Mouse (Mus musculus) heart, postnatal 0 days (tissue): ENCODE results near the gene Olfr714.

Source experiments
- CTCF ChIP-seq: IDR thresholded peaks from 2 replicates; pipeline ENCODE4 v1.5.1; 2016; ENCODE audit warnings: antibody characterized with exemption, control low read depth, low read depth
- EP300 ChIP-seq: IDR thresholded peaks from 2 replicates; pipeline ENCODE4 v1.6.1; 2016; ENCODE audit warnings: antibody characterized with exemption, low read depth

DNA sequence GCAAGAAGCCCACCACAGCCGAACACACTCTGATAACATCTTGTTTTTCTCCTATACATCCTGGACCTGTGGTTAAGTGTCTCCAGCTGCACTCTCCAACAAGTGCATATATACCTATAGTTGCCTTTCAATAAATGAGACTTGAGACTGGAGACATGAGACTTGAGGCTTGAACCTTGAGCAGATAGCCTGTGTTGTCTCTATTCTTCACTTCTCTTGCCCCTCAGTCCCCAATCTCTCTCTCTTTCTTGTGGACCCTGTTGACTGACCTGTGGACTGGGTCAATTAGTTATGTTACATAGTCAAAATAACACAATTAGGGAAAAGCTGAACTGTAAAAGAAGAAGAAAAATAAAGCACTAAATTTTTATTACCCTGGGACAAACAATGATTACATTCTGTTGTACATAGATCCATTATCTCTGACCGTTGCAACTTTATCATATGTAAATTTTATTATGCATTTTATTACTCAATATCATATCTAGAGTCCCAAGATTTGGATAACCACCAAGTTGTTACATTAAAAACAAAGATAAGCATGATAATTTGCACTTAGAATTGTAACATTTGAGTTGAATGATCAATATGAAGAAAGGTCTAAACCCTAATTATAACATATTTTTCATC lies 30.7 kb upstream of the Olfr714 start:
- TF ChIP-seq CTCF (no peak), EP300 (no peak)
